Mouse (Mus musculus) small intestine, adult 2 months (tissue): ENCODE results near the gene Lat2.

Experiments used
- CTCF ChIP-seq: fragments of 200-500 bp; IDR thresholded peaks from 2 replicates; pipeline ENCODE4 v1.5.1; 2012; ENCODE audit warnings: low read depth, mild to moderate bottlenecking, control low read depth, inconsistent platforms, low read length, moderate library complexity, mixed read lengths; ENCODE audit not compliant: insufficient replicate concordance, insufficient read length; ENCODE audit errors: extremely low read depth
- POLR2A ChIP-seq: fragments of 200-500 bp; IDR thresholded peaks from 2 replicates; pipeline ENCODE4 v1.6.1; 2012; ENCODE audit warnings: low read depth, mild to moderate bottlenecking, control low read depth, inconsistent platforms, low read length, moderate library complexity

DNA sequence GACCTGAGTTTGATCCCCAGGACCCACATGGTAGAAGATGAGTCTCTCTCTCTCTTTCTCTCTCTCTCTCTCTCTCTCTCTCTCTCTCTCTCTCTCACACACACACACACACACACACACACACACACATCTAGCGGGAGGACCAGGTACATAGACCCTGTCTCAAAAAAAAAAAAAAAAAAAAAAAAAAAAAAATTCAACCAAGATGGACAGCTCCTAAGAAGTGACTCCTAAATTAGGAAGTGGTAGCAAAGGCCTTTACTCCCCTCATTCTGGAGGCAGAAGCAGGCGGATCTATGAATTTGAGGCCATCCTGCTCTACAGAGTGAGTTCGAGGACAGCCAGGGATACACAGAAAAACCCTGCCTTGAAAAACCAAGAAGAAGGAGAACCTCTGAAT is 25.5 kb upstream of the Lat2 start:
- no peak for TF ChIP-seq CTCF
- no peak for TF ChIP-seq POLR2A
